Mouse (Mus musculus) testis, adult 2 months (tissue): Measurements from ENCODE around the gene Cldn11. TPM values are rescaled to one million over a fixed set of nuclear protein-coding genes. Genes with fewer than 3 reads are reported as not detected.
A peak's percentile ranks its signal among the peaks of the same experiment; 100 is the strongest.
"Not testable (repeated sequence)": the region's sequence is repeated elsewhere in the genome, so short reads cannot be mapped to it uniquely, and the experiment has no call there.

Experiments
- H3K27ac ChIP-seq: fragments of 200-500 bp; 2 replicates; pipeline ENCODE4 v1.5.1; 2012; ENCODE audit warnings: low read depth, low read length; ENCODE audit not compliant: control insufficient read depth, insufficient read depth
- H3K27me3 ChIP-seq: fragments of 200-500 bp; 2 replicates; pipeline ENCODE4 v1.6.1; 2012; ENCODE audit warnings: mild to moderate bottlenecking, low read length, moderate library complexity; ENCODE audit not compliant: control insufficient read depth, insufficient read depth
- H3K36me3 ChIP-seq: fragments of 200-500 bp; 2 replicates; pipeline ENCODE4 v1.6.1; 2012; ENCODE audit warnings: mild to moderate bottlenecking, low read length; ENCODE audit not compliant: control insufficient read depth, insufficient read depth
- H3K4me1 ChIP-seq: fragments of 200-500 bp; 2 replicates; pipeline ENCODE4 v1.6.1; 2012; ENCODE audit warnings: low read length; ENCODE audit not compliant: control insufficient read depth, insufficient read depth
- H3K4me3 ChIP-seq: fragments of 200-500 bp; 2 replicates; pipeline ENCODE4 v1.5.1; 2012; ENCODE audit warnings: low read depth, mild to moderate bottlenecking, low read length, moderate library complexity, mixed read lengths; ENCODE audit not compliant: control insufficient read depth
- CTCF ChIP-seq: fragments of 200-500 bp; IDR thresholded peaks from 2 replicates; pipeline ENCODE4 v1.5.1; 2012; ENCODE audit warnings: low read depth, mild to moderate bottlenecking, inconsistent platforms, low read length, moderate library complexity; ENCODE audit not compliant: control insufficient read depth, insufficient read depth, insufficient replicate concordance
- POLR2A ChIP-seq: fragments of 200-500 bp; IDR thresholded peaks from 2 replicates; pipeline ENCODE4 v1.6.1; 2012; ENCODE audit warnings: low read depth, mild to moderate bottlenecking, inconsistent platforms, low read length, moderate library complexity; ENCODE audit not compliant: control insufficient read depth
- polyA plus RNA-seq: library from polyadenylated mRNA; depleted of rRNA; stranded (reverse); fragments of >200 nt; gene quantifications from 2 replicates; pipeline ENCODE4 v1.2.3, GENCODE M21; 2012

Gene Cldn11
- polyA plus RNA-seq, 1 experiment: 115 TPM

GRCm38 (mm10) chr3:31138454-31139424 is 11.0 kb upstream of the Cldn11 start:
- Histone ChIP-seq H3K4me3 (no peak overlapping the region), H3K27ac (no peak overlapping the region), H3K27me3 (no peaks in the 10 kb centered on the region), H3K36me3 (no peaks in the 10 kb centered on the region), H3K4me1 (no peaks in the 10 kb centered on the region; the same call in 1 of the 2 replicates)
- no peak for TF ChIP-seq POLR2A
- peak; percentile 52; the same call in 1 of the 2 replicates for TF ChIP-seq CTCF

- H3K4me3 ChIP-seq: no peak overlapping the region
- H3K4me1 ChIP-seq: no peaks in the 10 kb centered on the region
- TF ChIP-seq CTCF: no peak
- no peak for TF ChIP-seq POLR2A
- H3K27me3 ChIP-seq: no peaks in the 10 kb centered on the region
- H3K27ac ChIP-seq: no peak overlapping the region
- no peaks in the 10 kb centered on the region for H3K36me3 ChIP-seq
Observed at GRCm38 (mm10) chr3:31141621-31142020, 8.1 kb upstream of the Cldn11 start.

- H3K36me3 ChIP-seq, H3K27ac ChIP-seq, H3K4me3 ChIP-seq, H3K4me1 ChIP-seq, H3K27me3 ChIP-seq: not testable (repeated sequence)
Observed at GRCm38 (mm10) chr3:31145222-31145621, 4.5 kb upstream of the Cldn11 start.

GRCm38 (mm10) chr3:31145641-31146290 is 4.0 kb upstream of the Cldn11 start:
- Histone ChIP-seq H3K36me3 (no peaks in the 10 kb centered on the region), H3K27ac (no peak overlapping the region), H3K4me3 (no peak overlapping the region), H3K27me3 (no peaks in the 10 kb centered on the region), H3K4me1 (peaks cover 9% of the 10 kb centered on the region)
- TF ChIP-seq CTCF (peak; percentile 77; the same call in 1 of the 2 replicates), POLR2A (no peak)

GRCm38 (mm10) chr3:31148595-31148994 is 1.1 kb upstream of the Cldn11 start:
- no peak for TF ChIP-seq CTCF
- no peak for TF ChIP-seq POLR2A
- no peaks in the 10 kb centered on the region for H3K36me3 ChIP-seq
- H3K27me3 ChIP-seq: no peaks in the 10 kb centered on the region
- peaks cover 9% of the 10 kb centered on the region for H3K4me1 ChIP-seq
- no peak overlapping the region for H3K4me3 ChIP-seq
- no peak overlapping the region for H3K27ac ChIP-seq

GRCm38 (mm10) chr3:31152108-31152507 is 2.4 kb downstream of the Cldn11 start:
- TF ChIP-seq CTCF: no peak
- no peak for TF ChIP-seq POLR2A
- no peak overlapping the region for H3K4me3 ChIP-seq
- no peak overlapping the region for H3K27ac ChIP-seq
- no peaks in the 10 kb centered on the region for H3K27me3 ChIP-seq
- peaks cover 9% of the 10 kb centered on the region for H3K4me1 ChIP-seq
- H3K36me3 ChIP-seq: no peaks in the 10 kb centered on the region

- Histone ChIP-seq H3K4me1 (no peaks in the 10 kb centered on the region), H3K27ac (no peak overlapping the region), H3K4me3 (no peak overlapping the region), H3K27me3 (no peaks in the 10 kb centered on the region), H3K36me3 (no peaks in the 10 kb centered on the region)
- TF ChIP-seq POLR2A (no peak), CTCF (no peak)
Observed at GRCm38 (mm10) chr3:31156126-31156525, 6.4 kb downstream of the Cldn11 start.

GRCm38 (mm10) chr3:31157776-31158175 is 8.1 kb downstream of the Cldn11 start:
- Histone ChIP-seq H3K4me3 (peak overlapping the region; percentile 11; the same call in 1 of the 2 replicates), H3K27ac (no peak overlapping the region), H3K27me3 (no peaks in the 10 kb centered on the region), H3K36me3 (no peaks in the 10 kb centered on the region), H3K4me1 (no peaks in the 10 kb centered on the region; the same call in 1 of the 2 replicates)
- no peak for TF ChIP-seq CTCF
- no peak for TF ChIP-seq POLR2A
